Mouse (Mus musculus) forebrain, postnatal 0 days (tissue): ENCODE measurements around the gene Olfr986. TPM values are rescaled to one million over a fixed set of nuclear protein-coding genes. Genes with fewer than 3 reads are reported as not detected.

ENCODE experiments used
- ATAC-seq: fragments of 200-750 bp; cut with Nextera tagmentation; 2 replicates; pipeline ENCODE4 v1.8.0; 2017; ENCODE audit warnings: mild to moderate bottlenecking, moderate library complexity
- DNase-seq: peaks from one replicate; pipeline ENCODE4 v3.0.0-alpha.2; 2015
- H3K27ac ChIP-seq: fragments of 300-500 bp; sonication (generic); 2 replicates; pipeline ENCODE4 v1.5.1; 2014; ENCODE audit warnings: low read depth, mild to moderate bottlenecking, antibody characterized with exemption, low read length, moderate library complexity, mixed read lengths
- H3K27me3 ChIP-seq: fragments of 300-500 bp; sonication (generic); 2 replicates; pipeline ENCODE4 v1.6.1; 2014; ENCODE audit warnings: mild to moderate bottlenecking, low read length, mixed read lengths; ENCODE audit not compliant: insufficient read depth
- H3K36me3 ChIP-seq: fragments of 300-500 bp; sonication (generic); 2 replicates; pipeline ENCODE4 v1.6.1; 2014; ENCODE audit warnings: mild to moderate bottlenecking, moderate library complexity; ENCODE audit not compliant: insufficient read depth
- H3K4me1 ChIP-seq: fragments of 300-500 bp; sonication (generic); 2 replicates; pipeline ENCODE4 v1.6.1; 2014; ENCODE audit warnings: antibody characterized with exemption; ENCODE audit not compliant: insufficient read depth
- H3K4me2 ChIP-seq: fragments of 300-500 bp; sonication (generic); 2 replicates; pipeline ENCODE4 v1.6.1; 2014; ENCODE audit warnings: low read depth, mild to moderate bottlenecking, moderate library complexity
- H3K4me3 ChIP-seq: fragments of 300-500 bp; sonication (generic); 2 replicates; pipeline ENCODE4 v1.5.1; 2014; ENCODE audit warnings: low read depth, low read length, mixed read lengths
- H3K9ac ChIP-seq: fragments of 300-500 bp; sonication (generic); 2 replicates; pipeline ENCODE4 v1.6.1; 2014; ENCODE audit warnings: mild to moderate bottlenecking
- H3K9me3 ChIP-seq: fragments of 300-500 bp; sonication (generic); 2 replicates; pipeline ENCODE4 v1.6.1; 2016; ENCODE audit warnings: low read length
- CTCF ChIP-seq: sonication (generic); IDR thresholded peaks from 2 replicates; pipeline ENCODE4 v1.5.1; 2016; ENCODE audit warnings: antibody characterized with exemption, control low read depth, low read depth
- WGBS: fragments of 180-500 bp; shearing (Covaris S2); extraction: QIAGEN DNeasy Blood & Tissue Kit; methylation state at CpG from one replicate; pipeline ENCODE4 v1.1.7; 2014; 5-methylcytosine and 5-hydroxymethylcytosine counted together
- polyA plus RNA-seq: library from polyadenylated mRNA; unstranded; fragments of >200 nt; fragmentation: Nextera tagmentation; extraction: Ambion mirVana; gene quantifications from 2 replicates; pipeline ENCODE4 v1.2.1, GENCODE M21; 2015
- total RNA-seq: library from RNA; depleted of rRNA; stranded (reverse); fragments of >200 nt; gene quantifications from 2 replicates; pipeline ENCODE4 v1.2.3, GENCODE M21; 2014; rRNA removed

Gene Olfr986
- total and polyA plus RNA-seq, 2 experiments from 2014 or later, result not detected

- DNase-seq (no peak), ATAC-seq (no peak)
- Histone ChIP-seq H3K4me3 (no peak overlapping the region), H3K4me2 (no peak overlapping the region), H3K27ac (no peak overlapping the region), H3K27me3 (no peaks in the 10 kb centered on the region), H3K9ac (no peak overlapping the region), H3K9me3 (no peaks in the 10 kb centered on the region), H3K36me3 (no peaks in the 10 kb centered on the region), H3K4me1 (no peaks in the 10 kb centered on the region)
- 85% methylated on average over 7 of the region's 7 CpGs for WGBS
- TF ChIP-seq CTCF, result no peak
These were observed 54.5 kb downstream of the Olfr986 start for GRCm38 (mm10) chr9:40235220-40235619.

Other genes starting within 250 kb of the Olfr986 start
- gene Olfr974, start 243.4 kb upstream of the Olfr986 start, total RNA-seq, result not detected in 2 replicates
- not detected in 2 replicates for gene Olfr974, start 243.4 kb upstream of the Olfr986 start, polyA plus RNA-seq
- gene Olfr975, start 228.9 kb upstream of the Olfr986 start, total RNA-seq, result 0.15 TPM in 1 of 2 replicates, not detected in the other
- not detected in 2 replicates for gene Olfr975, start 228.9 kb upstream of the Olfr986 start, polyA plus RNA-seq
- gene Olfr976, start 219.8 kb upstream of the Olfr986 start, total RNA-seq, result not detected in 2 replicates
- not detected in 2 replicates for gene Olfr976, start 219.8 kb upstream of the Olfr986 start, polyA plus RNA-seq
- not detected in 2 replicates for gene Olfr978, start 188.8 kb upstream of the Olfr986 start, total RNA-seq
- gene Olfr978, start 188.8 kb upstream of the Olfr986 start, polyA plus RNA-seq, result not detected in 2 replicates
- gene Olfr979, start 177.5 kb upstream of the Olfr986 start, total RNA-seq, result not detected in 2 replicates
- gene Olfr979, start 177.5 kb upstream of the Olfr986 start, polyA plus RNA-seq, result not detected in 2 replicates
- gene Olfr980, start 171.3 kb upstream of the Olfr986 start, total RNA-seq, result not detected in 2 replicates
- gene Olfr980, start 171.3 kb upstream of the Olfr986 start, polyA plus RNA-seq, result not detected in 2 replicates
- gene Olfr981, start 159.5 kb upstream of the Olfr986 start, total RNA-seq, result not detected in 2 replicates
- not detected in 2 replicates for gene Olfr981, start 159.5 kb upstream of the Olfr986 start, polyA plus RNA-seq
- gene Olfr982, start 107.1 kb upstream of the Olfr986 start, total RNA-seq, result not detected in 2 replicates
- gene Olfr982, start 107.1 kb upstream of the Olfr986 start, polyA plus RNA-seq, result not detected in 2 replicates
- not detected in 2 replicates for gene Olfr983, start 87.3 kb upstream of the Olfr986 start, total RNA-seq
- gene Olfr983, start 87.3 kb upstream of the Olfr986 start, polyA plus RNA-seq, result not detected in 2 replicates
- gene Olfr984, start 66.7 kb upstream of the Olfr986 start, total RNA-seq, result not detected in 2 replicates
- gene Olfr984, start 66.7 kb upstream of the Olfr986 start, polyA plus RNA-seq, result not detected in 2 replicates
- not detected in 2 replicates for gene Olfr985, start 50.7 kb upstream of the Olfr986 start, total RNA-seq
- not detected in 2 replicates for gene Olfr985, start 50.7 kb upstream of the Olfr986 start, polyA plus RNA-seq
- gene Tmem225, start 32.8 kb upstream of the Olfr986 start, total RNA-seq, result not detected in 2 replicates
- not detected in 2 replicates for gene Tmem225, start 32.8 kb upstream of the Olfr986 start, polyA plus RNA-seq
- gene Zfp202, start 11.4 kb downstream of the Olfr986 start, total RNA-seq, result 9.3 and 9.8 TPM in 2 replicates
- 3.7 and 6.6 TPM in 2 replicates for gene Zfp202, start 11.4 kb downstream of the Olfr986 start, polyA plus RNA-seq
- gene Scn3b, start 88.3 kb downstream of the Olfr986 start, total RNA-seq, result 210 and 226 TPM in 2 replicates
- 114 and 133 TPM in 2 replicates for gene Scn3b, start 88.3 kb downstream of the Olfr986 start, polyA plus RNA-seq